Mouse (Mus musculus): ENCODE data around the gene Tmem201. TPM values are rescaled to one million over a fixed set of nuclear protein-coding genes. Genes with fewer than 3 reads are reported as not detected.

Gene Tmem201
- total RNA-seq, 2 experiments from 2014 or later: 35.0 to 43.6 TPM

DNA sequence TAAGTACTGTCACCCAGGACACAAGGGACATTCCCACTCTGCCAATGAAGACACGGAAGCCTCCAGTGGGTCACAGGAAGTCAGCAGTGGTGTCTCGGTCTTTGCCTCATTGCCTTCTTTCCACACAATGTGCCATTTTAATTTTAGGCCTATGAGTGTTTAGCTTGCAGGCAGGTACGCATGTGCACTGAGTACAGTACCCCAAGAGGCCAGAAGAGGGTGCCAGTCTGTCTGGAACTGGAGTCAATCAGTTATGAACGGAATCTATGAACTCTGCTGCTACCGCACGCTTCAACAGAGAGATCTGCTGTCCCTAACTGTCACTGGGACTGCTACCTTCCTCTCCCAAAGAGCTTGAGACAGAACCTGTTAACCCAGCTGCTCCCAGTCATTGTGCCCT, 18.2 kb downstream of the Tmem201 start:
- peak; percentile 54 for DNase-seq

- no peak for DNase-seq
Observed at GRCm38 (mm10) chr4:149714542-149714941, 23.3 kb downstream of the Tmem201 start.

GRCm38 (mm10) chr4:149711955-149712354, 25.9 kb downstream of the Tmem201 start:
- peak; percentile 71 for DNase-seq

DNA sequence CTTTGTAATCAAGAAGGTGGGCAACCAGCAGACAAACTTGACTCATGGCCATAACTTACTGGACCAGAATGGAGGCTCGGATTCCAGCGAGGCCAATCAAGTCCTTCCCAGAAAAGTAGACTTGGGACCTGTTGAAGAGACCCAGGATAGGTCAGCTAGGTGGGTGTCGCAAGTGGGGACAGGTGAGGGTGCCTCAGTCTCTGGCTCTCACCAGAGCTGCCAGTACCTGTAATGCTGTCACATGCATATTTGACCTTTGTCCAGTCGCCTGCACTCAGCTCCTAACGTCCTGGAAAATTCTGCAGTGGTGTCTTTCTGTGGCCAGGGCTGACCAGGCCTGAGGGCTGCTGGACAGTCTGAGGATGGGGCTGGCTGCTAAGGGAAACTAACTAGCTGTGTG, 26.4 kb downstream of the Tmem201 start:
- no peak for DNase-seq

GRCm38 (mm10) chr4:149710510-149710909, 27.3 kb downstream of the Tmem201 start:
- peak; percentile 61 for DNase-seq

DNA sequence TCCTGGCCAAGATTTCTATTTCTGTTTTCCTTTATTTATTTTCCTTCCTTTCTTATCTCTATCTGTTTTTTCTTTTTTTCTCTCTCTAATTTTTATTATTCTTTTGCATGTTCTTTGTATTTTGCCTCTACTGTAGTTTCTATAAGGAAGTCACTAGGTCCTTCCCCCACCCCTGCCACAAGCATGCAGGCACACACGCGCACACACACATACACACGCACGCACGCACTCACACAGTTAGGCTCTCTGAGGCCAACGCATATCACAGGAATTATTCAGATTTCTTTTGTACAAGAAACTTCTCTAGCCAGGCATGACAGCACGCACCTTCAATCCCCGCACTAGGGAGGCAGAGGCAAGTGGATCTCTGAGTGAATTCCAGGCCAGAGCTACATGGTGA, 31.9 kb downstream of the Tmem201 start:
- no peak for DNase-seq

DNA sequence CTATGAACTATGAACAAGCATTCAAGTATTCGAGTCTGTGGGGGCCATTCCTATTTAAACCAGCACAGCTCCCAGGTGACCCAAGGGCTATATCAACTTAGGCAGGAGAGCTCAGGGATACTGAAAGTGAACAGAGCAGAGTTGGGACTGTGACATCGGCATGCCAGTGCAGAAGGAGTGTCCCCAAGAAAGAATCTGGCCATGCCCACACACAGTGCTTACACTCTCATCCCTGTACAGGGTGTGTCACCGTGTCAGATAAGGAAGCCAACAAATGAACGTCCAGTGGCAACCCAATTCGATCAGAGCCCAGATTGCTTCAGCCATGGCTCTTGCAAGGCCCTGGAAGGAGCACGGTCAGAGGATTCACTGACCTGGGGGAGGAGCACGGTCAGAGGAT, 32.5 kb downstream of the Tmem201 start:
- no peak for DNase-seq

DNA sequence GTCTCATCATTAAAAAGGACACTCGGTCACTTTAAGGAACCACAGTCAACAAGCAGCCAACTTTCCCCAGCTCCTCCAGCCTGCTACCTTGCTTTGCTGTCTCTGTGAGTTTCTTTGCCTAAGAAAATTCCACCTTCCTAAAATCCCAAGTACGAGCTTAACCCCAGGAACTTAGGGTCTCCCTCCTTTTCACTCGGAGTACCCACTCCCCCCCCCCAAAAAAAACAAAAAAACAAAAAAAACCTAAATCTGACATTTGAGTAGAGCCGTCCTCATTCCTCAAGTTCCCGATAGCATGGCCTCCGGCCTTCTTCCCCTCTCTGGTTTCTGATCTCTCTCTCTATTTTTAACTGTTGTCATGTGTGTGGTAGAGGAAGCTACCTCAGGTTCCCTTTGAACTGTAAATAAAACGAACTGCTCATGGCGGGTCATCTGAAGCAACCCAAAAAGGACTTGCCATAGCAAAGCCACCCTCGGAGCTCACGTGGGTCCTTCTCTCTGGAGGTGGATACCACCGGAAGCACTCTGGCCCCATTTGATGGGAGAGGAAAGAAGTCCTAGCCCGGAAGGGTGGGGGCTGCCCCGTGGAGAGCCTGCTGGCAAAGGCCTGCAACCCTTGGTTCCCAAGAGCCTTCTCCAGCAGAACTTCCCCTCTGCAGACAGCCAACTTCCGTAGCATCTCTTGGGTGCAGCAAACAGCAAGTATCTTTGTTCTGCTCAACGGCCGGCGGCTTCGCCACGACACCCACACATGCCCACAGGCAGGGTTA, 35.4 kb downstream of the Tmem201 start, which contains the start of gene Pik3cd:
Gene Pik3cd, minus strand, starts transcription at position 362 of the 770 bp plus-strand sequence.
- DNase-seq: no peak

DNA sequence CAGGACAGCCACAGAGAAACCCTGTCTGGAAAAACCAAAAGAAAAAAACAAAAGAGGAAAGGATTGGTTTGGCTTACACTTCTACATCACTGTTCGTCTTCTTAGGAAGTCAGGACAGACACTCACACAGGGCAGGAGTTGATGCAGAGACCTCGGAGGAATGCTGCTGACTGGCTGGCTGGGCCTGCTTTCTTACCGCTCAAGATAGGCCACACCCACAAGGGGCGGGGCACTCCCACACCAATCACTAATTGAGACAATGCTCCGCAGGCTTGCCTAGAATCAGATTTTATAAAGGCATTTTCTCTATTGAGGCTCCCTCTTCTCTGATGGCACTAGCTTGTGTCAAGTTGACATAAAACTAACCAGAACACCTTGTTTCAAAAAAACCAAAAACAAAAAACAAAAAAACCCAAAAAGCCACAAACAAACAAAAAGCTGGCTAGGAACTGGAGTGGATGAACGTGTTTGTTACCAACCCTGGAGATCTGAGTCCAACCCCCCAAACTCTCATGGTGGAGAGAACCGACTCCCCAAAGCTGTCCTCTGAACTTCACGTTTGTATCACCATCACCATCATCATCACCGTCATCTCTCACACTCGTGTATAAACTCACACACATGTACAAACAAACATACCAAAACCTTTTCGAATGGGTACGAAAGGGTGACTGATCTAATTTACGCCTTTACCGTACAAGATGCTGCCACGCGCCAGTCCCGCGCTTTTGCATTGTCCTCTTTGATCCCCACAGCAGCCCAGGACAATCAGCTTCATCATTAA, 36.2 kb downstream of the Tmem201 start:
- DNase-seq: peak; percentile 37

DNA sequence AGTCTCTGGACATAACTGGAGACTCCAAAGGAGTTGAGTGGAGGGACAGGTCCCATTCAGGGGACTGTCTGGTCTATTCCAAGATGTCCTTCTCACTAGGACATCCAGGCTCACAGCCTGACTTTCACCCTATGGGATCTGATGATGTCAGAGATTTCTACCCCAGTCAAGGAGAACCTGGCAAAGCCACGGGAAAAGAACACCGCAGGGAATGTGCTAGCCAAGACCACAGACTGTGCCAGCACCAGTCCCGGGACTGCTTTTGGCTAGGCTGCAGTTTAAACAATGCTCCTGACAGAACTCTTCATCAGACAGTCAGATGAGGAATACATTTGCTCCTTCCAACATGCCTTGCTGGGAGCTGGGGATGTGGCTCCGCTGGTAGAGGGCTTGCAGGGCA, 37.9 kb downstream of the Tmem201 start:
- no peak for DNase-seq

GRCm38 (mm10) chr4:149698197-149698821, 39.5 kb downstream of the Tmem201 start:
- peak; percentile 69 for DNase-seq

- DNase-seq: no peak
Observed at GRCm38 (mm10) chr4:149697506-149698196, 40.2 kb downstream of the Tmem201 start.

DNA sequence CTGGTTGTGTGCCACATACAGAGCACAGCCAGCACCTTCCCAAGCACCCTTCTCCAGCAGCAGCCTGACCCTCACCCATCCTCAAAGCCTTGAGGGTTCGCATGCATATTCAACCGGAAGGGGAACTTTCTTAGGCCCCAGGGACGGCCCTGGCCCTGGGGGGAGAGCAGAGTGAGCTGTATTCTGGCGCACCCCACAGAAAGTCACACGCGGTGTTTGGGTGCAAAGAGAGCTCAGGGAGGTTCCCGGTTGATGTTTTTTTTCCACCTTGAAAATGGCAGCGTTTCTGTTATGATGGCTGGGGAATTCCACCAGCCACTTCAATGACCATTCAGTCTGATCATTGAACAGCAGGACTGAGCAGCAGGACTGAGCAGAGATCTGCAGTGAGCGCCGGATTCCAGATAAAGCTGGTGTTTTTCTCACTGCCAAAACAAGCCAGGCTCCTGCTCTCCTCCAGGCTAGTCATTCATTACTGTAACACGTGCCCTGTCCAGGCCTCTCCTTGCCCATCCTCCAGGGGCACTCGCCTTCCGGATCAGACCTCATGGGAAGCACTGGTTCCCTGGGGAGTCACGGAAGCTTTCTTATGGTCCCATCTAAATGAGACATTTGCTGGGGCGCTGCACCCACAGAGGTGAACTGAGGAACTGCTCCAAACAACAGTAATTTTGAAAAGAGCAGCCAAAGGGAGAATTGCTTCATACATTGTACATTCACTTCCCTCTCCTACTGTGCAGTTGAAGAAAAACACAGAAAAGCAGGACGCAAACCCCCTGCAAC, 41.5 kb downstream of the Tmem201 start:
- peak; percentile 29 for DNase-seq

DNA sequence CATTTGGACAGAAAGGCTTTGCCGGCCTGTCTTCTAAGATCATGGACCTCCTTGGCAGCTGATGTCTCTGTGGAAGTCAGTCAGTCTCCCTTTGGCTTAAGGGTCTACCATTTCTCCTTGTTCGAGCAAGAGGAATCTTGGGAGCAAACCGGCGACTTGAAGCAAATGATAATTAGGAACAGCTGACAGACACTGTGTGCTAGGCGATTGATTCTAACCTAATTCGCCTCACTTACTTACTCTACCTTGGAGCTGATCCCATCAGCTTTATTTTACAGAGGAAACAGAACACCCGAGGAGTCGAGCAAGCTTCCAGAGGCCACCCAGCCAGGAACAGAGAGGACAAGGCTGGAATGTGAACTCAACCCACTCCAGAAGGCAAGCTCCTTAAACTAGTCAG, 46.5 kb downstream of the Tmem201 start:
- DNase-seq: no peak

DNA sequence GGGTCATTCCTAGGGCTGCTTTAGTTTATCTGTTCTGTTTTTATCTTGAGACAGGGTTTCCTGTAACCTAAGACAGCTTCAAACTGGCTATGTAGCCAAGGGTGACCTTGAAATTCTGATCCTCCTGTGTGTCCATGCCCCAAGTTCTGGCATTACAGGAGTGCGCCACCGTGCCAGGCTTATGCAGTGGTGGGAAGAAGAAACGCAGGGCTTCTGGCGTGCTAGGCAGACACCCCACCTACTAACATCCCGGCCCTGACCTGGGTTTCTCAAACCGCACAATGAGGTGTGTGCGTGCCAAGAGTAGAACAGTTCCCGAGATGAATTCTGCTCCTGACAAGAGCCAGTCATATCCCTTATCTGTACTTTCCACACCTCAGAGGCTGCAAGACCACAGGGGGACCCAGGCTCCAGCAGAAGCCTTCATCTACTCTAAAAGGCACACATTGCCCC, 47.0 kb downstream of the Tmem201 start:
- no peak for DNase-seq

- DNase-seq: no peak
Observed at GRCm38 (mm10) chr4:149689822-149690700, 47.8 kb downstream of the Tmem201 start.

DNA sequence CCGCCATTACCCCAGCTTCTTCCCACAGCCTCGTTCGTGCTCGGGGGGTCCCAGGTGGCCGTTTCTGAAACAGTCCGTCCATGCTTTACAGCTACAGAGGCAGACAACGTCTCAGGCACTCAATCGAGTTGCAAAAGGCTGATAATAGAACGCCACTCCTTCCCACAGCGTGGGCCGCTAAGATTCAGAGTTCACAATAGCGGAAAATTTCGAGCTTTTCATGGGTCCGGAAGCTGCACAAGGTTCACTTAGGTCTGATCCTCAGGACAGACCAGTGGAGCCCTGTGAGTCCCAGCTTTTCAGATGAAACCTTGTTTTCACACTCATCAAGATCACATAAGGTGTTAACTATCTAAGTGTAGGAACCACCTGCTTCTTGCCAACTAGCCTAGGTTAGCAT, 49.0 kb downstream of the Tmem201 start:
- DNase-seq: no peak

GRCm38 (mm10) chr4:149684841-149685623, 52.8 kb downstream of the Tmem201 start:
- DNase-seq: no peak

GRCm38 (mm10) chr4:149683875-149684274, 54.0 kb downstream of the Tmem201 start:
- DNase-seq: no peak
